Mouse (Mus musculus) ovary, postnatal 36 days (tissue): ENCODE data around the gene Clec2g.
"Not testable (repeated sequence)": the region's sequence is repeated elsewhere in the genome, so short reads cannot be mapped to it uniquely, and the experiment has no call there.

ENCODE experiments used
- DNase-seq: peaks from one replicate; pipeline ENCODE4 v3.0.0; 2022; ENCODE audit warnings: low spot score, mixed read lengths

The Clec2g gene

DNA sequence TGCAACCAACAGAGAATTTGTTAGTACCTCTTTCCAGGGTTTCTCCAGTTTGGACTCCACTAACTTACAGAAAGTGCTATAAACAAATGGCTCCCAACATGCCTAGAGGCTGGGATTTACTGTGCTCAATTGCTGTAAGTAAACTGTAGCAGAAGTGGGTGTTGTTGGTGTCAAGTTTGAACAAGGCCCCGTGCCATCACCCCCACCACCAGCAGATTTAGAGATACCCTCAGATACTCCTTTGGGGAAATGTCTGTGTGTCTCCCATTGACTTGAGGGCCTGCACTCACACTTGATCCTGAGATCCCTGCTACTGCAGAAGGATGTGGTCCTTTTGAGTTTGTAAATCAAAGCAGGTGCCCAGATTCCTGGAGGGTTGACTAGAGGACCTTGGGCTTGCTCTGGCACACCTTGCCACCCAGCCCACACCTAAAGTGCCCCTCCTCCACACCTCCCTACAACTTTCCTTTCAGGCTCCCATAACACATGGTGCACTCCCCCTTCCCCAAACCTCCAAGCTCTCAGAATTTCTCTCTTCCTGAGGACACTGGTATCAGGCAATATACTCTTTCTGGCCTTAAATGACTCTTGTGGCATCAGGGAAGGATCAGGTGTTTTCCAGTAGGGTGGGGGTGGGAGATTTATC, 37.3 kb downstream of the Clec2g start:
- no peak for DNase-seq

DNA sequence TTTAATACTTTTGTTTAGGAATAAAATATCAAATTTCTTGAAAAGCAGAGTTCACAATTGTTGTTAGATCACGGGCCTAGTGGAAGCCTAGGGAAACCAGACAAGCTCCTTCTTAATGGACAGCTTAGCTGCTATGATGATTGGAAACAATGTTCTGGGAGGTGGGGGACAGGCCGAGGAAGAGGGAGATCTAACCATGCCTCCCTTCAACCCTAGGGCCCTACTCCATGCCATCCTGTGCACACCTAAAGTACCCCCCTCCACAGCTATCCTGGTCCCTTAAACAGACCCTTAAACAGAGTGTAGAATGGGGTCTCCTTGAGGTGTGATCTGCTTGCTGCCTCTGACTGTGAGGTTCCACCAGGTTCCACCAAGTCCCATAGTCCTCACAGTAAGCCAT, 38.0 kb downstream of the Clec2g start:
- DNase-seq = no peak

DNA sequence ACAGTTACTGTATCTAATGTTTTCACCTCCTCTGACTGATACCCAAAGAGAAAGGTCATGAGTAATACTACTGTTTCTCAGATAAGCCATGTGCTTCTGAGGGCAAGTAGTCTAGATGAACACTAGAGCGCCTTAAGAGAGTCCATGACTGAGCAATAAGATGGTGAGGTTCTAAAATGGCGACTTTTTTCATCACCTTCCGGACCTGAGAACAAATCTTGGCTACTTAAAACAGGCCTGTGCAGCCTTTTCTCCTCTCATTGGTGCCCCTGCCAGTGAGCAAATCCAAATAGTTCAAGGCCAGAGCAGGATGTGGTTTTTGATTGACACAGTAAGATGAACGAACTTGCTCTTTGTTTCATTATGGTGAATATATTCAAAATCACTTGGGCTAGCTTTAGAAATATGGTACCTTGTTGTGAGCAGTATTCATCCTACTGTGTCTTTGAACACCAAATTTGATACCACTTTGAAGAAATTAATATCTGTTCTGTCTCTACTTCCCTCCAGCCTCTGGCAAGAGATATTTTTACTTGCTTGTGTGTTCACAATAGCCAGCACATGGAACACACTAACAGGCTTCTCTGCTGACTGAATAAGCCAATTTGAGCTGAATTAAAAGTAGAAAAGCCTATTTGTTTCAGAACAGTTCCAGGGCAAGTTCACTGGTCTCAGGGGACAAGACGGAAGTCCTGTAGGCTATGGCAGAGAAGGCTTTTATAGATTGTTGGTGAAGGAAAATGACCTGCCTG, 38.7 kb downstream of the Clec2g start:
- DNase-seq = no peak

GRCm38 (mm10) chr6:128973439-128973697, 39.2 kb downstream of the Clec2g start:
- no peak for DNase-seq

DNA sequence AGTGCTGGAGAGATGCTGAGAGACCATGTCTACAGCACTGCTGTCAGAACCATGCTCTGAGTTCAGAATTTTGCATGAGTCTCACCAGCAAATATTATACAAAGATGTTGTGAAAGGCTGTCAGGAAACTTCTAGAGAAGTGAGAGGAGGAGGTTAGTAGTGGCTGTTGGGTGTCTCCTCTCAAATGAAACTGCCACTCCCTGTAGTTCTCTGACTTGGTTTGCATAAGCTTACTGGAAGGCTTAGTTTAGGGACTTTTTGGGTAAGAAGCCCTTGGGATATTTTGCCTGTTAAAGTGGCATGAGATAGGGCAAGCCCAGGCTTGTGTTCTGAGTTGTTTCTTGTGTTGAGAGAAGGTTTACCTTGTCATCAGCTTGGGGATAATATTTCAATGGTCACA, 40.7 kb downstream of the Clec2g start:
- not testable (repeated sequence) for DNase-seq

GRCm38 (mm10) chr6:128976194-128976593, 42.0 kb downstream of the Clec2g start:
- no peak for DNase-seq

DNA sequence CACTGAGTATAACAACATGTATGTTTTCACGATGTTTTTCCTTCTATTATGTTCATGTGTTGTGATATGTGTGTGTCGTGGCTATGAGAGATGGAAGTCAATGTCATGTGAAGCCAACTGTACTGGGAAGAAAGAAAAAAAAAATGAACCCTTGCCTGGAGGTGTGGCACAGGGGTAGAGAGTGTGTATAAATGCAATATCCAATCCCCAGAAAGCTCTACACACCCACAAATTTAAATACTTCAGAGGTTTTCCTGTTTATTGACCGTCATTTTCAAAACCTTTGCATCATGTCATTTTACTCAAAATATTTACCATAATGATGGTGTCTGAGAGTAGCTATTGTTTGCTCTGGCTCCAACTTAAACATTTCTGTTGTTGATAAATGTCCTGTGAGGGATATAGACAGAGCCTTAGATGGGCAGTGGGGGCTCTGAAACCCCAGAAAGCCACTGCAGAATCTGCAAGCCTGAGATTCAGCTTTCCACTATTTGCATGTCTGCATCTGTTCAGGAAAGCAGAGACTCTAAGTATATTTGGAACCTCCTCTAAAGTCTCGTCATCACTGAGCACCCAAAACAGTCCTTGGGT, 47.9 kb downstream of the Clec2g start:
- DNase-seq = not testable (repeated sequence)

DNA sequence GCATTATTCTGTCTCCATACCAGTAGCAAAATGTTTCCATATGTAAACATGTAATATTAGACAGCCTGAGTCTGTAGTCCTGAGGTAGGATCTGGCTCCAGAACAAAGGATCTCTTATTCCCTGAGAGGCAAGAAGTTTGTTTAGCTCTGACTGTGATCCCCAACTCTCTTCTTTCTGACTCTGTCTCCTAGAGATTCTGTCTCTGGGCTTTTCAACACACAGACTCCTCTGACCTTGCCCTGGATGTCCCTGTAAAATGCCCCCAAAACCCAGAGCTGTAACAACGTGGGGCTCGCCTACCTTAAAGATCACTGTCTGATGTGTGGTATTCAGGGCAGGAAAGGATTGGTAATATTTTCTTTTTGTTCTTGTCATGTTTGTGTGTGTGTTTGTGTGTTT, 58.2 kb downstream of the Clec2g start:
- DNase-seq = no peak

GRCm38 (mm10) chr6:128992753-128993152, 58.6 kb downstream of the Clec2g start:
- no peak for DNase-seq

DNA sequence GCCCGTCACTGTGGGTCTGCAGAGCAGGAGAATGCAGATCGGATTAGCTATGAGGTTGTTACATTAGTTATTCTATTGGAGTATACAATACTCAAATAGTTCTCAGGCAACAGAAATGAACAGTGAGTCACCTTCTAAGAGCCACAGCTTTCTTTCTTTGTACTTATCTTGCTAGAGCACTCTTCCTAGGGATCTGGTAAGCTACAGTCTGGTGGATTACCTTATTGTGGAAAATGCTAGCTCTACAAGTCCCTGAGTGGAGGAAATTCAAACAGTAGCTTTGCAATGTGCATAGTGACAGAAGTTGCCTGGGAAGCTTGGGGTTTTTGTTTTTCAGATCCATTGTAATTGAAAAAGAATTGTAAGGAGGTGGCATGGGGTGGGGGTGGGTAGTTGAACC, 59.0 kb downstream of the Clec2g start:
- DNase-seq = no peak

DNA sequence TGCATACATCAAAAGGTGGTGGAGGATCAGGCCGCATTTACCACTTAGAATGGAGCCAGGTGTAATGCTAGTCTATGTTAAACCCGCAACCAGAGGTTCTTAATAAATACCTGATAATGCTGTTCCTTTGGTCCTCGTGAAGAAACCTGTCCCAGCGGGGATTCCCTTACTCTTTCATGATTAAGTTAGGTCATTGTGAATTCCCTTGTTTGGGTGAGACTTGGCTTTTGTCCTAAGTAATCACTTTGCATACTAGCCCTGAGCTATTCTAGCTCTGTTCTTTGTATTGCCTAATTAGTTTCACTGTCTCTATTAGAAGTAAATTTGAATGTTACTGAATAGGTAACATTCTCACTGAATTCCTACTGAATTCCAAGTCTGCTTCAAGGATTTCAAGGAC, 60.2 kb downstream of the Clec2g start:
- no peak for DNase-seq

DNA sequence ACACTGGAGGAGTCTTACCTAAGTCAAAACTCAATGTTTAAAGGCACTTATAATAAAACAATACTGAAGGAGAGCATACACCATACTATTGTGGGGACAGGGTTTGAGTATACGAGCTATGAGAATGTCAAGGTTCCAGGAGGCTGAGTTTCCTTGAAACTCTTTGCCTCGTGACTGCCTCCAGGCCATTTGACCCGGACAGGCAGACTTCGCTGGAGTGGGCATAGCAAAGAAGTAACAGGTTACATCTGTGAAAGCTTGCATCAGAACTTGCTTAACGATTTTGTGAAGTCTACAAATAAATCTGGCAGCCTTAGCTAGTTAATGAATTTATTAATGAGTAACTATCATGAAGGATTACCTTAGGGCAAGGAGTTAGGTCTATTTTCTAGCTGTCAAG, 60.6 kb downstream of the Clec2g start:
- DNase-seq = no peak

- no peak for DNase-seq
These were observed 61.3 kb downstream of the Clec2g start for GRCm38 (mm10) chr6:128995250-128996053.

GRCm38 (mm10) chr6:128996054-128996767, 62.0 kb downstream of the Clec2g start:
- DNase-seq = no peak

- DNase-seq = no peak
These were observed 62.7 kb downstream of the Clec2g start for GRCm38 (mm10) chr6:128996768-128997442.

- DNase-seq = no peak
These were observed 67.2 kb downstream of the Clec2g start for GRCm38 (mm10) chr6:129001392-129001791.

DNA sequence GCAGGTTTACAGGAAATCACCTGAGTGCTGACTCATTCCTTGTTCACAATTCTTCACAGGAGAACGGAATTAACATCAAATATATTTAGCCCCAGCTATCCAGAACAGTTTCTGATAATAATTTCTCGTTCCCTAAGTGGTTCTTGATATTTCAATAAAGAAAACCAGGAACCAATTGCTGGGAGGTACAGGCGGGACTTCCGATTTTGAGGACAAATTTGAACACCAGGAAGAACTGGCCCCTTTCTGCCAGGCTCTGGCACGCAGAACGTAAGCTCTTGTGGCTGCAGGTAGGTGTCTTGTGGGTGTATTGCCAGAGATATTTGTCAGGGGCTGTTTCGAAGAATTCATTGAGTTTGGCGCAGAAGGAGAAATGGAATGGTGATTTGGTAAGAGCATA, 74.4 kb downstream of the Clec2g start:
- DNase-seq = no peak

DNA sequence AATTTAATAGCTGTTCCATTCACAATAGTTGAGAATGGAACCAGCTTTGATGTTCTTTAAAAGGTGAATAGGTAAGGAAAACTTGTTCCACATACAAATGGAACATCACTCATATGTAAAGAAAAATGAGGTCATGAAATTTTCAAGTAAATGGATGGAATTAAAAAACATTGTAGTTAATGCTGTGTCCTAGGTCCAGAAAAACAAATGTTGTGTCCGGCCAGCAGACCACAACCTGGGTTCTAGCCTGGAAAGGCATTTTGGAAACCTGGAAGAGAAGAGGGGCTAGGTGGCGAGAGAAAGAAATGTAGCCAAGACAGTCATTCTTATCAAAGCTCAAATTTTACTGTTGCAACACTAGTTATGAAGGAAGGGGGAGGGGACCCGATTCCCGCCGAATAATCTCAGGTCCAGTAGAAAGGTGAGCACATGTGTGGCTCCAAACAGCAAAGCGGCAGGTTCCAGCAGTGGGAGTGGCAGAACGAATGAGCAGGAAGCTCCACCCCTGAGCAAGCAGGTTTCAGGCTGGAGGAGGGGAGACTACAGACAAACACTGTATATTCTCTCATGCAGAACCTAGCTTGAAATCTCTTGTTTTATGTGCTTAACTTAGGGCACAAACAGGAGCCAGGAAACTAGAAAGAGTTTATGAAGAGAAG, 75.8 kb downstream of the Clec2g start:
- DNase-seq = not testable (repeated sequence)

GRCm38 (mm10) chr6:129010505-129010873, 76.3 kb downstream of the Clec2g start:
- no peak for DNase-seq

DNA sequence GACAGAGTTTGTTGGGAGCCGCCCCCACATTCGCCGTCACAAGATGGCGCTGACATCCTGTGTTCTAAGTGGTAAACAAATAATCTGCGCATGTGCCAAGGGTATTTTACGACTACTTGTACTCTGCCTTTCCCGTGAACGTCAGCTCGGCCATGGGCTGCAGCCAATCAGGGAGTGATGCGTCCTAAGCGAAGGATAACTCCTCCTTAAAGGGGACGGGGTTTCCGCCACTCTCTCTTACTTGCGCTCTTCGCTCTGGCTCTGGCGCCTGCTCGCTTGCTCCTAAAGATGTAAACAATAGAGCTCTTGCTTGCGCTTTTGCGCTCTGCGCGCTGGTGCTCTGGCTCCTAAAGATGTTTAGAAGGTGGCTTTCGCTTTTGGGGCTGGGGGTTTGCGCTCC, 77.8 kb downstream of the Clec2g start:
- not testable (repeated sequence) for DNase-seq

DNA sequence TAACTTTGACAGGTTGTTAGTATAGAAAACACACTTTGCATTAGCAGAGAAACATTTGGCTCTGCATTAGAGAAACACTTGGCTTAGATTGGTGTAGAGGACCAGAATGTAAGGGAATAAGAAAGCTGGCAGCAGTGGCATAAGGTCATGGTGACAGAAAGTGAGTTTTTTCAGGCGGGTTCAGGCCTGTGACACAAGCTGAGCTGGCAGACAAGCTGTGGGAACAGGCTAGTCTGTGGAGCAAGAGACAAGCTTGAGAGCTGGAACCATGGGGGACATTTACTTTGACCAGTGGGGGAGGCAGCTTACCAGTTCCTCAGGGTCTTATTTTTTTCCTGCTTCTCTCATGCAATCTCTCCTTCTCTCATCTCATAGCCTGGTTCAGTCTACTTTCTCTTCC, 78.8 kb downstream of the Clec2g start:
- DNase-seq = no peak
